ENCODE assay signal across 18 mouse cellular contexts in genomic region chr10:84867577-84867976, GRCm38 (mm10).
"Had no signal": no experiment of that assay in that cellular context is flagged by ENCODE, and none has a peak within 500 bp of the region (broad histone marks: within the 10 kb centered on the region; RNA-seq: fewer than 3 reads in every experiment).

No protein-coding gene starts in this region.

- H3K27me3 ChIP-seq: limb, embryonic 15.5 days; lung, embryonic 15.5 days; neural tube, embryonic 13.5 days; neural tube, embryonic 15.5 days had no signal

- H3K9me3 ChIP-seq: limb, embryonic 15.5 days; liver, embryonic 12.5 days; lung, embryonic 15.5 days; midbrain, embryonic 10.5 days; neural tube, embryonic 13.5 days; neural tube, embryonic 15.5 days had no signal

- H3K4me1 ChIP-seq: liver, embryonic 12.5 days; lung, embryonic 15.5 days had no signal

- H3K36me3 ChIP-seq: limb, embryonic 15.5 days; liver, embryonic 12.5 days; lung, embryonic 15.5 days; neural tube, embryonic 13.5 days; neural tube, embryonic 15.5 days had no signal

- DNase-seq: midbrain, embryonic 14.5 days; retina, postnatal 1 day; right cerebral cortex, adult 18-20 months; right cerebral cortex, postnatal 25 days; right cerebral cortex, postnatal 4 days; spleen, adult 18-20 months; thymus, adult 18-20 months; thymus, postnatal 14 days; thymus, postnatal 36 days had no signal

- H3K4me2 ChIP-seq: limb, embryonic 15.5 days; liver, embryonic 12.5 days; lung, embryonic 15.5 days; neural tube, embryonic 13.5 days; neural tube, embryonic 15.5 days had no signal

- ATAC-seq: liver, embryonic 12.5 days; midbrain, embryonic 16.5 days had no signal

- H3K27ac ChIP-seq: limb, embryonic 15.5 days; liver, embryonic 12.5 days; liver, embryonic 14.5 days; lung, embryonic 15.5 days; midbrain, embryonic 10.5 days; neural tube, embryonic 13.5 days; neural tube, embryonic 15.5 days had no signal

- H3K9ac ChIP-seq: limb, embryonic 15.5 days; liver, embryonic 12.5 days; liver, embryonic 14.5 days; lung, embryonic 15.5 days; neural tube, embryonic 13.5 days; neural tube, embryonic 15.5 days had no signal

- H3K4me3 ChIP-seq: limb, embryonic 15.5 days; liver, embryonic 12.5 days; lung, embryonic 15.5 days; midbrain, embryonic 10.5 days; myocyte; neural tube, embryonic 13.5 days; neural tube, embryonic 15.5 days had no signal
